Mouse (Mus musculus) frontal cortex, adult (tissue): ENCODE measurements at regions not wholly inside any gene's neighbourhood (a gene's known extent, or its start where the extent isn't known, plus 50 kb on each side); places are given as distances from the start of the nearest gene placed in this dataset.

Source experiments
- ATAC-seq: cut with Nextera tagmentation; 2 replicates; pipeline ENCODE4 v1.9.2; 2017; ENCODE audit warnings: mild to moderate bottlenecking, moderate library complexity, mixed read lengths; ENCODE audit not compliant: low TSS enrichment

- ATAC-seq, result peak; percentile 71
Observed at GRCm38 (mm10) chr15:61514324-61514723, 591.5 kb upstream of the A1bg start.

- ATAC-seq, result peak; percentile 92
Observed at GRCm38 (mm10) chr15:61508806-61509205, 586.0 kb upstream of the A1bg start.

GRCm38 (mm10) chr15:61506361-61506897 lies 583.6 kb upstream of the A1bg start:
- no peak for ATAC-seq

- ATAC-seq, result no peak
Observed at GRCm38 (mm10) chr15:61503436-61503835, 580.6 kb upstream of the A1bg start.

- no peak for ATAC-seq
Observed at GRCm38 (mm10) chr15:61489731-61490130, 566.9 kb upstream of the A1bg start.

GRCm38 (mm10) chr15:61481861-61482260 lies 559.0 kb upstream of the A1bg start:
- ATAC-seq, result no peak

- no peak for ATAC-seq
Observed at GRCm38 (mm10) chr15:61473900-61474299, 551.1 kb upstream of the A1bg start.

- no peak for ATAC-seq
Observed at GRCm38 (mm10) chr15:61455042-61455441, 532.2 kb upstream of the A1bg start.

- ATAC-seq, result peak; percentile 55; the same call in 1 of the 2 replicates
Observed at GRCm38 (mm10) chr15:61454350-61454671, 531.5 kb upstream of the A1bg start.

GRCm38 (mm10) chr15:61453656-61454349 lies 531.0 kb upstream of the A1bg start:
- no peak for ATAC-seq

- ATAC-seq, result no peak
Observed at GRCm38 (mm10) chr15:61450217-61450616, 527.4 kb upstream of the A1bg start.

GRCm38 (mm10) chr15:61448482-61448881 lies 525.7 kb upstream of the A1bg start:
- no peak for ATAC-seq

- no peak for ATAC-seq
Observed at GRCm38 (mm10) chr15:61446053-61446840, 523.4 kb upstream of the A1bg start.

GRCm38 (mm10) chr15:61441734-61442398 lies 519.1 kb upstream of the A1bg start:
- no peak for ATAC-seq

GRCm38 (mm10) chr15:61441012-61441411 lies 518.2 kb upstream of the A1bg start:
- ATAC-seq, result no peak

GRCm38 (mm10) chr15:61440284-61440683 lies 517.5 kb upstream of the A1bg start:
- no peak for ATAC-seq

GRCm38 (mm10) chr15:61439623-61440170 lies 516.9 kb upstream of the A1bg start:
- ATAC-seq, result no peak

GRCm38 (mm10) chr15:61428818-61429415 lies 506.1 kb upstream of the A1bg start:
- no peak for ATAC-seq

- no peak for ATAC-seq
Observed at GRCm38 (mm10) chr15:61422989-61423388, 500.2 kb upstream of the A1bg start.

- no peak for ATAC-seq
Observed at GRCm38 (mm10) chr15:61417506-61417905, 494.7 kb upstream of the A1bg start.

GRCm38 (mm10) chr15:61416841-61417240 lies 494.0 kb upstream of the A1bg start:
- ATAC-seq, result peak; percentile 81

GRCm38 (mm10) chr15:61415626-61416025 lies 492.8 kb upstream of the A1bg start:
- ATAC-seq, result no peak
